Mouse (Mus musculus) spleen, adult 12 weeks (tissue): ENCODE measurements around the gene Gapdhs.
"Not testable (repeated sequence)": the region's sequence is repeated elsewhere in the genome, so short reads cannot be mapped to it uniquely, and the experiment has no call there.

ENCODE experiments used
- DNase-seq: peaks from one replicate; pipeline ENCODE4 v3.0.0; 2022; ENCODE audit warnings: low spot score

Gapdhs gene

DNA sequence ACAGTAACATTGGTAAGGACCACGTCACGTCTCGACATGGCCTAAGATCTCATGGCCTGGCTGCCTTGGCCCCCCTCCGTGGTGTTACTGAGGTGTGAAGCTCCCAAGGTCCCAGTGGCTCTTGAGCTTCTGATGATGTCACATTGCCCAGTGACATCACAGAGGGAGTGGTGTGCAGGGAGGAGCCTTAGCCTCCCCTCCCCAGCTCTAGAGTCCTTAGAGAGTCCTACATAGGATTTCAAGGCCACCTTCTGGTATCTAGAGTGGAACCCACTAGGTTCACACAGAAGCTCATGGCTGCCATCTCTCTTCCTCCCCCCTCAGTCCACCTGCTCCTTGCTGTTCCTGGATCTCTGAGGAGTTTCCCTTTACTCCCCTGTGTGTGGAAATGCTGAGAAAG, at the start of gene Gapdhs:
Gene Gapdhs, minus strand, starts transcription at position 65 of the 400 bp plus-strand sequence.
- DNase-seq = not testable (repeated sequence)

DNA sequence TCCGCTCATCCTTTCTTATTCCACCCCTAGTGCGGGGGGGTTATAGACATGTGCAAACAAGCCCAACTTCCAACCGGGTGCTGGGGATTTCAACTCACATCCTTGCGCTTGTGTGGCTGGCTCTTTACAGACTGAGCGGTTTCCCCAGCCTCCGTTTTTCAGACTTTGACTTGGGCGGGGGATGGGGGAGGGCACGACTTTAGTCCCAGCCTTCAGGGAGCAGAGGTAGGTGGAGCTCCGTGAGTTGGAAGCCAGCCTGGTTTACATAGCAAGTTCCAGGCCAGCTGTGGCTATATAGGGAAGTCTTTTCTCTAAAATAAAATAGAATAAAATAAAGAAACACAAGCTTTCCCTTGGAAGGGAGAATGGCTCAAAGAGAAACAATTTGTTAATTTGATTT, 48.4 kb upstream of the Gapdhs start:
- no peak for DNase-seq

DNA sequence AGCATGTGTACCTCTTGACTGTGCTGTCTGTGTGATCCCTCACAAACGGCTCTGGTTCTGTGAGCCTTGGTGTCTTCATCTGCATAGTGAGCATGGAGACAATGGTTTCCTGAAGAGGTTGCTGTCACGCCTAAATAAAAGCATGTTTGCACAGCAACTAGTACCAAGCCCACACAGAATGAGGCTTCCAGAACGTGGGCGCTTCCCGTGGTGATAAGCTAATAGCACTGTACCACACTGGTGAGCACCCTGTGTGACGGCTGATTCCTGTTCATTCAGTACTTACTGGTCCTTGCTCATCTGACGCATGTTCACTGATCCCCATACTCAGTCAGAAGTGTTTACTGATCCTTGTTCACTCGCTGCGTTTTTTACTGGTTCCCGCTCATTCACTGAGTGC, 46.7 kb upstream of the Gapdhs start:
- DNase-seq = no peak

DNA sequence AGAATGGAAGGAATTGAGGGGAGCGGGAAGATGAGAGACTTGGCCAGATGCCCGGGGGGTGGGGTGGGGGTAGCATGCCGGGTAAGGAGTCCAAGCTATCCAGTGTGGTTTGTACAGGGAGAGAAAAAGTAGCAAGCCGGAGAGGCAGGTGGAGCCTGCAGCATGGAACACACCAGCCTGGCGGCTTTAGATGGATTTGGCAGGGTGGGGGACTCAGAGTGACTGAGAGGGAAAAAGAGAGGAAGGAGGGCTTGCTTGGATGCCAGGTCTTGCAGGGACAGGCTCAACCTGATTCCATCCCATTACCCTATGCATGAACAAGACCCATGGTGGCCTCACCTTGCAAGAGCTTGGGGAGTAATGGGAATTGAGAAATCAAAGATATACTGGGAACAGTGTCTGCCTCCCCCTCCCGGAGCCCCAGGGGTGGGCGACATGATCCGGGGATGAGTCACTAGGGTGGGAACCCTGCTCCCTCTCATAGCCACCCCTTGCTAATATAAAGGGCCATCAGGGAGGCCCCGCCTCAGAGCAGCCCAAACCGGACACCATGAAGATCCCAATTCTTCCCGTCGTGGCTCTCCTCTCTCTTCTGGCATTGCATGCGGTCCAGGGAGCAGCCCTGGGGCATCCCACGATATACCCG, 44.0 kb upstream of the Gapdhs start, which contains the start of gene Krtdap:
Gene Krtdap, plus strand, starts transcription at position 520 of the 646 bp plus-strand sequence.
- DNase-seq = no peak

DNA sequence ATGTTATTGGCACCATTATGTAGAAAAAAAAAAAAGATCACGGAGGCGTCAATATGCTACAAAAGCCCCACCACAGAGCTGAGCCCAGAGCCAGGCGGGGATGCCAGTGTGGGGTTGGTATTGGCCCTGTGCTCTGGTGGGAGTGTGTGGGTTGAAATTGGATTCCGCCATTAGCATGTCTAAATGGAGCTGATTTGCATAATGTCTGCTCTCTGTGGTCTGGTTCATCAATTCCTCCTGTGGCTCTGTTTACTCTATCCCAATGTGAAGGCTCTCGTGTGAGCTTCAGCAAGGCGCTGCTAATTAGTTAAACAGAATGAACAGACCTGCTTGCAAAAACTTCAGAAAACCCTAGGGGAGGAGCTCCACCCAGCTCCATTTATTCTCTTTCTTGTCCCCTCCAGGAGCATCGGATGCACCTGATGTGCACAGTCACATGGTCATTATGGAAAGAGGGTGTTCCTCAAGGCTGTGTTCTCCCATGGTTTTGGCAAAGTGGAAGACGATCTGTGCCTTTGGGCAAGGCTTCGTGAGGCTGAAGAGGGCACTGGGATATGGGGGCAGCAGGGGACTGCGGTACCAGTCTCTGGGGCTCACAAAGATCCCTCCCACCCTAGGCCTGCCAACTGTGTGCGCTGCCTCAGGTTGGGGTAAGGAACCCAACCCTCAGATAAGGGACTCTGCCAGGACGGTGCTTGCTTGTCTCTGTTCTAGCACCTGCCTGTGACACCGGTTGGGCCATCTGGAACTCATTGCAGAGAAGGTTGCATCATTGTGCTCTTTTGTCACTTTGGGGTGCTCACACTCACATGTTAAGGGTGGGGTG, 42.5 kb upstream of the Gapdhs start:
- DNase-seq = no peak

DNA sequence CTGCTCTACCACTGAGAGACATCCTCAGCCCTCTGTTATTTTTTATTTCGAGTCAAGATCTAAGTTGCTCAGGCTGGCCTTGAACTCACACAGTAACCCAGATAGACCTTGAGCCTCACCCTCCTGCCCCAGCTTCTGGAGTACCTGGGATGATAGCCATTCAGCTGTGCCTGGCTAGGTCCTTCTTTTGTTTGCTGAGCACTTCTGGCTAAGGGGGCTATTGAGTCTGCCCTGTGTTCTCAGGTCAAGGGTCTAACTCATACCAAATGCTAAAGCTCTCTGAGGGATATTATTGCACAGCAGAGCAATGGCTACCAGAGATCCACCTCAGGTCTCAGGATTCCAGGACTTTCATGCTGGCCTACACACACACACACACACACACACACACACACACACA, 41.7 kb upstream of the Gapdhs start:
- DNase-seq = no peak

DNA sequence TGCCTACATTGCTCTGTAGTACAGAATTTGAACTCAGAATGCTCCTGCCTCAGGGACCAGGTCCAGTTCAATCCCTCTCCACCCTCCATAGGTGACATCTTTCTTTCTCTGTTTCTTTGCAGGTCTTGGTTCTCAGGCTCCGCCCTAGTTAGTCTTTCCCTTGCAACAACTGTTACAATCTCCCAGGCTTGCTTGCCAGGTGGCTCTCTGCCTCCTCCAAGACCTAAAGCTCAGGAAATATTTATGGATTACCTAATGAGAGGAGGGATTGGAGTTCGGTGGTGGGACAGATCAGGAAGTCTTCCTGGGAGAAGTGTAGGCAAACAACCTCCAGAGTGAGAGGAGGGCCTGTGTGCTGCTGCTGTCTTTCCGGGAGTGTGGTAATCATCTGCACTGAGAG, 39.2 kb upstream of the Gapdhs start:
- DNase-seq = no peak

DNA sequence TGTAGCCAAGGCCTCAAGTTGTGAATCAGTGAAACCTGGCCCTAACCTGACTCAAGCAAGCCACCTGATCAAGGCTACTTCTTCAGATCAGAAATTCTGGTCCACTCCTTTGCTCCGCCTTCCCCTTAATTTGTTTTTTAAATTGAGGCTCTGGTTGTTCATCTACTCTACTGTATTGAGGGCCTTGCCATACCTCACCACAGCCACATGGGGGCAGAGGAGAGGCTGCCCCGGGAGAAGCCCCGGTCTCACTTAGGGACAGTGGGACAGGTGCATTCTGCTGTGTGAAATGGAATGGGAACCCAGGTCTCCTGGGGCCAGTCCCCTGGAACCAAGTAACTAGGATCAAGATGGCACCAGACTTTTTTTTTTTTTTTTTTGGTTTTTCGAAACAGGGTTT, 38.3 kb upstream of the Gapdhs start:
- no peak for DNase-seq

DNA sequence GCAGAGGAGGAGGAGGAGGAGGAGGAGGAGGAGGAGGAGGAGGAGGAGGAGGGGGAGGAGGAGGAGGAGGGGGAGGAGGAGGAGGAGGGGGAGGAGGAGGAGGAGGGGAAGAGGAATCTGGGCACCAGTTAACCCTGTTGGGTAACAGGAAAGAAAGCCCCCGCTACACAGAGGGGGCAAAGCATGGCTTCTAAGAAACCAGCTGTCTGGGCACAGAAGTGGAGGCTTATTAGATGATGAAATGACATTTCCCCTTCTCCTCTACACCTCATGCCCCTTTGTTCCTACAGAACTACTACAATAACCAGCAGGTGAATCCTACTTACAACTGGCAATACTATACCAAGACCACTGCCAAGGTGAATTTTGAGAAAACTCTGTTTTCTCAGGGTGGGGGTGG, 34.4 kb upstream of the Gapdhs start:
- no peak for DNase-seq

DNA sequence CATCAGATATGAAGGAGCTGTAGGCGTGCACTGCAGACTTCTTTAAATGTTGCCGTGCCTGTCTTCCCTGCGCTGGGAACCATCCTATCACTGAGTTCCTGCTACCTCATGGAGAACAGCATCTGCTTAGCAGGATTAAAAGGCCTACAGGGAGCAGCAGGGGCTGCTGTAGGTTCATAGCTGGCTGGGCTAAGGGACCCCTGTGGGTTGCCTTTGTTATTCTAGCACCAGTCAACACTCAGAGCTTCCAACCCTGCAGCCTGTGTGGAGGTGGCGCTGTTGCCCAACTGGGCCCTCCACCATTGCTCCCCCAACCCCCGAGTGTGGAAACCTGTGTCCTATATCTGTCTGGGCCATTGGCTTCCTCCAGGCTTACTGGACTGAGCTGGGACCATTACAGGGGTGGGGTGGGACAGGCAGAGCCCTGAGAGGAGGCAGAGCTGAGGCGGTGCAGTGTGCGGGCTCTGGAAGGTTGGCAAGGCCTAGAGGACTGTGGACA, 33.6 kb upstream of the Gapdhs start:
- no peak for DNase-seq

DNA sequence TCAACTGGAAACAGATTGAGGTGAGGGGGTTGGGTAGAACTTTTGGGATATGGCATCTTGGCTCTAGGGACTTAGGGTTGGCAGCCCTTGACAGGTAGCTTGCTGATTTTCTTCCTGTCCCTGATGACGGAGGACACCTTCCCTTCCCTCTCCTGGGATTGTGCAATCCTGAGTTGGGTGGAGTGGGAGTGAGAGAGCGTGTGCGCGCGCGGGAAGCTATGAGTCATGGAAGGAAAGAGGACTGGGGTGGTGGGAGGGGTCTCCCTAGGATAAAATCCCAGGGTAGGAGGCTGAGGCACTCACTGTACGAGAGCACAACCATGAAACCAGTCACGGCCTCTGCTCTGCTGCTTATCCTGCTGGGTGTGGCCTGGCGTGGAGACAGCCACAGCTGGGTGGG, 32.6 kb upstream of the Gapdhs start:
- no peak for DNase-seq

DNA sequence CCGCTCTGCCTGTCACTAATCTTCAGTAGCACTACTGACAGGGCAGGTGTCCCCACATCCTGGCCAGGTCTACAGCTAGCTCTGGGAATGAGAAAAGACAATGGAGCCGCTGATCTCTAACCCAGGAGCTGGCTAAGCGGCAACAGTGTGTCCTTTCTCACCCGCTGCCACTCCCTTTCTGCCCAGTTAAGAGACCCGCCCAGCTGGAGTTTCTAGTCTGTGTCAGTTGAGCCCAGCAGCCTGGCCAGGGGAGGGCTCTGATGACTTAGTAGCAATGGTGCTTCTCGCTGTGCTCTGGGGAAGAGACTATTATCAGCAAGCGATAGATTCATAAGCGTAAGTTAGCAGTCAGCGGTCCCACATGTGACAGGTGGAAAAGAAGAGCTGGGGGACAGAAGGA, 25.8 kb upstream of the Gapdhs start:
- DNase-seq = no peak

DNA sequence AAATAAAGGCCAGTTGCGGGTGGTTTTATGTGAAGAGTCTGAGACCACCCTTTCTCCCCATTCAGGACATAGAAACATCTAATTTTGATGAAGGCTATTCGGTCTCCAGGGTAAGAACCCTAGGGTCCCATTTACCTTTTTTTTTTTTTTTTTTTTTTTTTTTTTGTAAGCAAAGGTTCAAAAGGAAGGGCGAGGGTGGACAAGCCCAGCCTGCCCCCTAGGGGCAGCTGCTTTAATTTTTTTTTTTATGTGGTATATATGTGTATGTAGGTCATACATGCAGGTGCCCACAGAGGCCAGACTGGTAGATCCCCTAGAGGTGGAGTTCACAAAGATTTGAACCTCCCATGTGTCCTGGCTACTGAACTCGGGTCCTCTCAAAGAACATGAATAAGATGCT, 22.9 kb upstream of the Gapdhs start:
- no peak for DNase-seq

DNA sequence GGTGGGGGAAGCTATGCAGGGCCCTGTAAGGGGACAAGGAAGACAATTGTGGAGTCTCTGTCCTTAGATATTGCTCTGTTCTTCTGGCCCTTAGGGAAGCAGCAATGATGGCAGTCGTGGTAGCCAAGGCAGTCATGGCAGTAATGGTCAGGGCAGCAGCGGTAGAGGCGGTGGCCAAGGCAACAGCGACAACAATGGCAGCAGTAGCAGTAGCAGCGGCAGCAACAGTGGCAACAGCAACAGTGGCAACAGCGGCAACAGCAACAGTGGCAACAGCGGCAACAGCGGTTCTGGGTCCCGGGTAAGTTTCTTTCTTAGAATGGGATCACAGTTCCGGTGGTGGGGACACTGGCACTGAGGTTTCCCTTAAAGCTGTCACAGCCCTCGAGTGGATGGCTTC, 21.7 kb upstream of the Gapdhs start:
- no peak for DNase-seq

DNA sequence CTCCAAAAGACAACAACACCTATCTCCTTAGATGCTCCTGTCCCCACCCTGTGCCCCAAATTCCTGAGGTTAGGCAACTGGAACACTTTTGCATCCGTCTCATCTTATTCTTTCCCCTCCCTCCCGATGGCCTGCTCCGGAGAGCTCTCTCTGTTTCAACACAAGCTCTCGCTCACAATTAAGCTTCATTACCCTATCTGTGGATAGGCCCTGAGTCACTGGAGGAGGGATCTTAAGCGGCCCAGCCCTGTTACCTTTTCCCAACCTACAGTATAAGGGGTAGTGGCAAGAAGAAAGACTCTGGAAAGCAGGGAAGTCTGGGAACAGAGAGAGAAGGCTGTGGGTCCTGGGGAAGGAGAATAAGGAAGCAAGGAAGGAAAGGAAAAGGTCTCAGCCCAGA, 20.0 kb upstream of the Gapdhs start, which contains the start of gene Dmkn:
Gene Dmkn, plus strand, starts transcription at position 301 of the 400 bp plus-strand sequence.
- no peak for DNase-seq

DNA sequence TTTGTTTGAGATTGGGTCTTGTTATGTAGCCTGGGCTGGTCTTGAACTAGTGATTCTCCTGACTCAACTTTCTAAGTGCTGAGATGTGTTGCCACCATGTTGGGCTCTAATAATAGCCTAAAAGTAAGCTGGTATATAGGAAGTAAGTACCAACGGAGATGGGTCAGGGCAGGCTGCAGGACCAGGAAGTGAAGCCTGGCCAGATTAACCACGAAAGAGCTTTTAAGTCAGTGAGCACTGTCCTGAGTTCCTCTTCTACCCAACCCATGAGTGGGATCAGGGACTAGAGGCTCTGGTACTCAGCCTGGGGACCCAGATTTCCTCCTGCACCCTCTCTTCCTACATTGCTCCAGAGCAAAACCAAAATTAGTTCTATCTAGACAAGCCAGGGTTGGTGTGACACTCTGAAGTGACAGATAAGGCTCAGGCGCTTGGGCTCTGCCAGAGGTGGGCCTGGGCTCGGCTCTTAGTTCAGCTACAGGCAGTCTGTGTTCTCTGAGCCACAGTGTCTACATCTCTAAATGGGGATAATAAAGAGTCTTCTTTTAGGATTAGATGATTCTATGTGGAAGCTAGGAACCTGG, 18.4 kb upstream of the Gapdhs start:
- DNase-seq = no peak

DNA sequence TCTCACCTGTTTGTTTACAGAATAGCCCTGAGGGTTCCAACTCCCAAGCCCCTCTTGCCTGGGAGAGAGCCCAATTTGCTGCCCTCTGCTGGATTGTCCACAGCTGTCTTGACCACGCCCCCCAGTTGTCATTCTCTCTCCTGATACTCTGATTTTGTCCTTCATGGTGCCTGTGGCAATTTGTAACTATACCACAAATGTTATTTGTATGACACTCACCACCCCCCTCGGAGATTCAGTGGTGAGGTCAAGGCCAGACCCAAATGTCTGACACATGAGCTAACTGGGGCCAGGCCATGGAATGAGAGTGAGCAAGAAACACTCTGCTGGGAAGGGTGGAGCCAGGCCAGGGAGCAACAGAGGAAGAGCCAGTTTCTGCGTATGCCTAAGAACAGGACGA, 15.4 kb upstream of the Gapdhs start:
- DNase-seq = no peak

DNA sequence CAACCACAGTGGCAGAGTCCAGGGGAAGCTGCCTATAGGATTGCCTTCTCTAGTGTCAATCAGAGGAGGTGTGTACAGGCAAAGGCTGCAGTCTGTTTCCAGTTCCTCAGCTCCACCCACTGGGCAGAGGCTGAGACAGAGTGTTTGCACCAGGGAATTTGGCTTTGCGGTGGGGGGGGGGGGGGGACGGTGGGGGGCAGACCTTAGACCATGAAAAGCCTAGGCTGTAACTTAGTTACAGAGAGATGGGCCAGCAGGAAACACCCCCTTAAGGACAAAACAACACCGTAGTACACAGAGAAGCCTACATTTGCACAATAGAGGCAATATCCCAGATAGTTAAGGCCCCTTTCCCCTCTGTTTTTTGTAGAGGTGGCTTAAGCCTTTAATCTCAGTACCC, 13.5 kb upstream of the Gapdhs start:
- DNase-seq = no peak

DNA sequence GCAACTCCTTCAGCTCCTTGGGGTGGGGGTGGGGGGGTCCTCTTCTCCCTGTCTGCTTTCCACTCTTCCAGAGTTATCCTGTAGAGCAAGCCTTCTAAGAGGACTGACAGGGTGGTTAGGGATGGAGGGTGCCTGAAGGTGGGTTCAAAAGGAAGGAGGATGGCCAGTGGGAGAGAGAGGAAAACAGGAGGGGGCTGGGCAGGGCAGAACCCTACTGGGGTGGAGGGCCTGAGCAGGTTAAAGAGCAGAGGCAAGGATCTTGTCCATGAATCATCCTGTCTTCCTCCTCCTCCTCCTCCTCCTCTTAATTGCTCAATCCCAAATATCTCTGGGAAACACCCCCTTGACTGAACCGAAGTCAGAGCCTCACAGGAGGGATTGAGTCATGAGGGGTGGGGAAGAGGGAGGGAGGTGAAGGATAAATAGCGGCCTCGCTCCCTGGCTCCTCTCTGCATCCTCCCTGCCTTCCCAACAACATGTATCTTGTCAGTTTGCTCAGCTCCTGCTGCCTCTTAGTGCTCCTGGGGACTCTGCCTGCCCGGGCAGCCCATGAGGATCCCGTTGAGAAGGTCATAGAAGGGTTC, 7.7 kb upstream of the Gapdhs start, which contains the start of gene Sbsn:
Gene Sbsn, plus strand, starts transcription at position 386 of the 584 bp plus-strand sequence.
- DNase-seq = no peak

DNA sequence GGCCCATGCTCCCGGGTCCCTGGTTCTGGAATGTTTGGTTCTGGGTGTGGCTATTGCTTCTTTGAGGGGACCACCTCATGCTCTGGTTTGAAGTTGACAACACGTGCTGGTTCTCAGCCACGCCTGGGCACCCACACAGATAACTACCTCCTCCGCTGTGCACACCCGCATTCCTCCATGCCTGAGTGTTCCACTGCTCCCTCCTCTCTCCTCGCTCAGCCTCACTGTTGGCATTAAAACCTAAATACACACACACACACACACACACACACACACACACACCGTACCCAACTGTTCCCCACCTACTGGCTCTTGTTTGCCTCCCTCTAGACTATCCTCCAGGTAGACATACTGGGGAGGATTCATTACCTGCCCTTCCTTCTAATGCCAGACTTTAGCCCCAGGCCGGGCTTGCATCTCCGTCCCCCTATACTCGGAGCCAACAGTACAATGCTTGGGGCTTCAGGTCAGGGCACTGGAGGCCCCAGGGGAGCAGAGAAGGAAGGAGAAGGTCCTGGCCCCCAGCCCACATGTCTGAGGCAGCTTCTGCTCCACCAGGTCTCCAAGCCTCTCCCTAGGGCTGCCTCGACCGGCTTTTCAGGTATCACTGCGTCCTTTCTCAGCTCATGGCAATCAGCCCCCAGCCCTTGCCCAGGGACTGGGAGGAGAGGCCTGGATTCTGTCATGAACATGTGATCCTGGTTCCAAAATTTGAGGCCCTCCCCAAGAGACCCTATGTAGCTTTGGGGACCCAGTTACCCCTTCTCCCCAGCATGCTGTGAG, 6.5 kb upstream of the Gapdhs start:
- no peak for DNase-seq

DNA sequence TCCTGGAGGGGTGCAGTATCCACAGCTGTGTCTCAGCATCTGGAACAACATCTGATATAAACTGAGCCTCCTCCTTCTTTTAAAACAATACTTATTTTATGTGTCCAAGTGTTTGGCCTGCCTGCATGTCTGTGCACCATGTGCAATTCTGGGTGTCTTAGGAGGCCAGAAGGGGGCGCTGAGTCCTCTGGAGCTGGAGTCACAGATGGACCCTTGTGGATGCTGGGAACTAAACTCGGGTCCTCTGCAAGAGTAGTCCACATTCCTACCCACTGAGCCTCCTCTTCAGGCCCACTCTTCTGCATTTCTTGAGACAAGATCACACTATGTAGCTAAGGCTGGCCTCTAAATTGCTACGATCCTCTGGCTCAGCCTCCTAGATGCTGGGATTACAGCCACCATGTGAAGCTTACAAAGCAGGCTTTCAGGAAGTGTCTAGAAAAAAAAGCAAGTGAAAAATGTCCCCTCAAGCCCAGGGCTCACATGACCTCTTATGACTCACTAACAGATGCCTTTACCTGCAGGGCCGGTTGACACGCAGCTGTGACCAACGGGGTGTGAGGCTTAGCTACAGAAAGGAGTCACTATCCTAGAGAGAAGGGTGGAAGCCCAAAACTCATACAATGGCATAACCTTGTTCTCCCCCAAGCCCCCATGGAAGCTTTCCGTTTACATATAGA, 4.2 kb upstream of the Gapdhs start:
- no peak for DNase-seq
